24 mouse cellular contexts compared by ENCODE assay signal in genomic region chr5:38537845-38538244, GRCm38 (mm10). TPM values are rescaled to one million over a fixed set of nuclear protein-coding genes. Genes with fewer than 3 reads are reported as not detected.
DNase-seq lines count a peak whose midpoint lies in the region; ATAC-seq and TF ChIP-seq lines count a peak whose summit lies in the region.
"Had no signal": no experiment of that assay in that cellular context is flagged by ENCODE, and none has a peak within 500 bp of the region (broad histone marks: within the 10 kb centered on the region; RNA-seq: fewer than 3 reads in every experiment).

No protein-coding gene starts in this region.

- DNase-seq in hindbrain, embryonic 14.5 days (ENCODE audit: low spot score): peak; percentile 54
- DNase-seq in midbrain, postnatal 0 days (ENCODE audit: low spot score): peak; percentile 73
- DNase-seq in hindbrain, postnatal 0 days (ENCODE audit: low spot score): peak; percentile 65
- DNase-seq in thymus, postnatal 10 days (ENCODE audit: low spot score in 2 of 2): no peak
- DNase-seq: adrenal gland, postnatal 14 days; cerebellum, adult 8-10 months; cerebellum, postnatal 36 days; gastrocnemius, postnatal 10 days; heart, postnatal 14 days; kidney, adult 9 months; kidney, postnatal 10 days; layer of hippocampus, adult 9-11 months; thymus, adult 2 months; thymus, postnatal 4 days had no signal

- no peaks in the 10 kb centered on the region for H3K27me3 ChIP-seq in forebrain, embryonic 15.5 days
- H3K27me3 ChIP-seq in forebrain, embryonic 12.5 days: no peaks in the 10 kb centered on the region
- no peaks in the 10 kb centered on the region for H3K27me3 ChIP-seq in hindbrain, embryonic 14.5 days (ENCODE audit: control insufficient read depth, insufficient read depth, low read length)
- no peaks in the 10 kb centered on the region for H3K27me3 ChIP-seq in hindbrain, embryonic 12.5 days
- no peaks in the 10 kb centered on the region for H3K27me3 ChIP-seq in midbrain, postnatal 0 days (ENCODE audit: insufficient read depth, low read length)
- no peaks in the 10 kb centered on the region for H3K27me3 ChIP-seq in midbrain, embryonic 13.5 days
- no peaks in the 10 kb centered on the region for H3K27me3 ChIP-seq in hindbrain, postnatal 0 days (ENCODE audit: insufficient read depth, low read length)
- H3K27me3 ChIP-seq: limb, embryonic 12.5 days; liver, embryonic 15.5 days; lung, embryonic 15.5 days; Patski had no signal

- H3K4me1 ChIP-seq in forebrain, embryonic 15.5 days: no peaks in the 10 kb centered on the region
- no peaks in the 10 kb centered on the region for H3K4me1 ChIP-seq in forebrain, embryonic 12.5 days
- H3K4me1 ChIP-seq in hindbrain, embryonic 14.5 days (replicated peaks; ENCODE audit: control insufficient read depth, insufficient read depth, low read length): no peaks in the 10 kb centered on the region
- no peaks in the 10 kb centered on the region for H3K4me1 ChIP-seq in hindbrain, embryonic 12.5 days
- H3K4me1 ChIP-seq in midbrain, postnatal 0 days (ENCODE audit: insufficient read depth, low read length): no peaks in the 10 kb centered on the region
- H3K4me1 ChIP-seq in midbrain, embryonic 13.5 days (replicated peaks): no peaks in the 10 kb centered on the region
- H3K4me1 ChIP-seq in hindbrain, postnatal 0 days (ENCODE audit: insufficient read depth, low read length): no peaks in the 10 kb centered on the region; the same call in 1 of the 2 replicates
- H3K4me1 ChIP-seq: limb, embryonic 12.5 days; liver, embryonic 15.5 days; lung, embryonic 15.5 days had no signal

- H3K9ac ChIP-seq in forebrain, embryonic 15.5 days (replicated peaks): no peak overlapping the region
- H3K9ac ChIP-seq in forebrain, embryonic 12.5 days: no peak overlapping the region
- H3K9ac ChIP-seq in hindbrain, embryonic 14.5 days: no peak overlapping the region
- H3K9ac ChIP-seq in hindbrain, embryonic 12.5 days: no peak overlapping the region
- no peak overlapping the region for H3K9ac ChIP-seq in midbrain, postnatal 0 days (replicated peaks; ENCODE audit: low read length, poor library complexity, severe bottlenecking)
- H3K9ac ChIP-seq in midbrain, embryonic 13.5 days (replicated peaks): no peak overlapping the region
- H3K9ac ChIP-seq in hindbrain, postnatal 0 days (replicated peaks; ENCODE audit: low read length): no peak overlapping the region
- H3K9ac ChIP-seq: limb, embryonic 12.5 days; liver, embryonic 15.5 days; lung, embryonic 15.5 days had no signal

- WGBS in forebrain, embryonic 15.5 days: 77% methylated on average over 4 of the region's 4 CpGs
- WGBS in forebrain, embryonic 12.5 days: 96% methylated on average over 4 of the region's 4 CpGs
- 86% methylated on average over 4 of the region's 4 CpGs for WGBS in hindbrain, embryonic 14.5 days
- WGBS in hindbrain, embryonic 12.5 days: 94% methylated on average over 4 of the region's 4 CpGs
- WGBS in midbrain, postnatal 0 days: 76% methylated on average over 4 of the region's 4 CpGs
- WGBS in midbrain, embryonic 13.5 days: 91% methylated on average over 4 of the region's 4 CpGs
- 60% methylated on average over 4 of the region's 4 CpGs for WGBS in hindbrain, postnatal 0 days

- H3K27ac ChIP-seq in forebrain, embryonic 15.5 days (replicated peaks): 0 out of 2 replicates have a peak overlapping the region, but pooled peaks have one; percentile 0
- no peak overlapping the region for H3K27ac ChIP-seq in forebrain, embryonic 12.5 days
- H3K27ac ChIP-seq in hindbrain, embryonic 14.5 days: peak overlapping the region; percentile 26; the same call in 1 of the 2 replicates
- no peak overlapping the region for H3K27ac ChIP-seq in hindbrain, embryonic 12.5 days
- no peak overlapping the region for H3K27ac ChIP-seq in midbrain, postnatal 0 days (ENCODE audit: low read depth, low read length)
- H3K27ac ChIP-seq in midbrain, embryonic 13.5 days: no peak overlapping the region
- H3K27ac ChIP-seq in hindbrain, postnatal 0 days: peak overlapping the region; percentile 58; the same call in 1 of the 2 replicates
- H3K27ac ChIP-seq: limb, embryonic 12.5 days; liver, embryonic 15.5 days; lung, embryonic 15.5 days had no signal

- no peak for ATAC-seq in forebrain, embryonic 15.5 days (replicated peaks)
- no peak for ATAC-seq in forebrain, embryonic 12.5 days (ENCODE audit: low FRiP score)
- no peak for ATAC-seq in hindbrain, embryonic 14.5 days (ENCODE audit: low FRiP score)
- no peak for ATAC-seq in hindbrain, embryonic 12.5 days (ENCODE audit: low FRiP score)
- 0 out of 2 replicates have a peak, but pooled peaks have one; percentile 38 for ATAC-seq in midbrain, postnatal 0 days (ENCODE audit: low FRiP score)
- no peak for ATAC-seq in midbrain, embryonic 13.5 days
- ATAC-seq in hindbrain, postnatal 0 days: no peak
- ATAC-seq: intestine, embryonic 16.5 days; Patski had no signal

- no peak overlapping the region for H3K4me2 ChIP-seq in forebrain, embryonic 15.5 days (replicated peaks)
- no peak overlapping the region for H3K4me2 ChIP-seq in forebrain, embryonic 12.5 days
- no peak overlapping the region for H3K4me2 ChIP-seq in hindbrain, embryonic 14.5 days (replicated peaks)
- no peak overlapping the region for H3K4me2 ChIP-seq in hindbrain, embryonic 12.5 days (replicated peaks)
- no peak overlapping the region for H3K4me2 ChIP-seq in midbrain, postnatal 0 days (ENCODE audit: low read depth, low read length, poor library complexity, severe bottlenecking)
- no peak overlapping the region for H3K4me2 ChIP-seq in midbrain, embryonic 13.5 days (replicated peaks)
- H3K4me2 ChIP-seq in hindbrain, postnatal 0 days (ENCODE audit: low read depth, low read length): no peak overlapping the region
- H3K4me2 ChIP-seq: limb, embryonic 12.5 days; liver, embryonic 15.5 days; lung, embryonic 15.5 days; midbrain, embryonic 11.5 days had no signal

- no peaks in the 10 kb centered on the region for H3K9me3 ChIP-seq in forebrain, embryonic 15.5 days
- H3K9me3 ChIP-seq in forebrain, embryonic 12.5 days: no peaks in the 10 kb centered on the region
- no peaks in the 10 kb centered on the region for H3K9me3 ChIP-seq in hindbrain, embryonic 14.5 days (ENCODE audit: control insufficient read depth, low read length)
- H3K9me3 ChIP-seq in hindbrain, embryonic 12.5 days (replicated peaks): no peaks in the 10 kb centered on the region
- no peaks in the 10 kb centered on the region for H3K9me3 ChIP-seq in midbrain, postnatal 0 days (ENCODE audit: low read length)
- H3K9me3 ChIP-seq in midbrain, embryonic 13.5 days: no peaks in the 10 kb centered on the region
- H3K9me3 ChIP-seq in hindbrain, postnatal 0 days (ENCODE audit: low read length): no peaks in the 10 kb centered on the region
- H3K9me3 ChIP-seq: limb, embryonic 12.5 days; liver, embryonic 15.5 days; lung, embryonic 15.5 days had no signal

- peaks cover 86% of the 10 kb centered on the region for H3K36me3 ChIP-seq in forebrain, embryonic 15.5 days
- peaks cover 93% of the 10 kb centered on the region for H3K36me3 ChIP-seq in forebrain, embryonic 12.5 days (replicated peaks)
- H3K36me3 ChIP-seq in hindbrain, embryonic 14.5 days (replicated peaks; ENCODE audit: control insufficient read depth, insufficient read depth): peaks cover 98% of the 10 kb centered on the region
- H3K36me3 ChIP-seq in hindbrain, embryonic 12.5 days: peaks cover 99% of the 10 kb centered on the region
- peaks cover 82% of the 10 kb centered on the region for H3K36me3 ChIP-seq in midbrain, postnatal 0 days (ENCODE audit: insufficient read depth, low read length)
- H3K36me3 ChIP-seq in midbrain, embryonic 13.5 days: peaks cover 98% of the 10 kb centered on the region
- H3K36me3 ChIP-seq in hindbrain, postnatal 0 days (ENCODE audit: insufficient read depth, low read length): peaks cover 85% of the 10 kb centered on the region

- no peak for TF ChIP-seq CTCF in midbrain, postnatal 0 days (IDR thresholded peaks at IDR 0.05)
- TF ChIP-seq CTCF in hindbrain, postnatal 0 days (IDR thresholded peaks at IDR 0.05; ENCODE audit: low read depth): no peak

- H3K4me3 ChIP-seq in forebrain, embryonic 15.5 days: no peak overlapping the region
- no peak overlapping the region for H3K4me3 ChIP-seq in forebrain, embryonic 12.5 days (replicated peaks)
- H3K4me3 ChIP-seq in hindbrain, embryonic 14.5 days (replicated peaks; ENCODE audit: low read length): no peak overlapping the region
- no peak overlapping the region for H3K4me3 ChIP-seq in hindbrain, embryonic 12.5 days
- no peak overlapping the region for H3K4me3 ChIP-seq in midbrain, postnatal 0 days (ENCODE audit: low read depth, low read length)
- H3K4me3 ChIP-seq in midbrain, embryonic 13.5 days (replicated peaks): no peak overlapping the region
- H3K4me3 ChIP-seq in hindbrain, postnatal 0 days (ENCODE audit: low read length): no peak overlapping the region
- H3K4me3 ChIP-seq: limb, embryonic 12.5 days; liver, embryonic 15.5 days; lung, embryonic 15.5 days had no signal

RNA-seq across cellular contexts. Expression of gene Wdr1, which starts 25.2 kb away (rescaled TPM):
- 162 and 176 TPM in 2 replicates for polyA plus RNA-seq in forebrain, embryonic 15.5 days (2015; fragmentation: Nextera tagmentation; extraction: Ambion mirVana)
- polyA plus RNA-seq in forebrain, embryonic 12.5 days (2016; fragmentation: Nextera tagmentation; extraction: Ambion mirVana): 144 and 153 TPM in 2 replicates
- 183 and 218 TPM in 2 replicates for polyA plus RNA-seq in hindbrain, embryonic 14.5 days (2014; fragmentation: Nextera tagmentation; extraction: Ambion mirVana)
- 160 and 167 TPM in 2 replicates for polyA plus RNA-seq in hindbrain, embryonic 12.5 days (2016; fragmentation: Nextera tagmentation; extraction: Ambion mirVana)
- total RNA-seq in midbrain, postnatal 0 days (2014; rRNA removed): 253 and 266 TPM in 2 replicates
- 203 and 207 TPM in 2 replicates for polyA plus RNA-seq in midbrain, postnatal 0 days (2015; fragmentation: Nextera tagmentation; extraction: Ambion mirVana)
- polyA plus RNA-seq in midbrain, embryonic 13.5 days (2015; fragmentation: Nextera tagmentation; extraction: Ambion mirVana): 143 and 150 TPM in 2 replicates
- total RNA-seq in hindbrain, postnatal 0 days (2014; rRNA removed): 245 and 258 TPM in 2 replicates
- polyA plus RNA-seq in hindbrain, postnatal 0 days (2015; fragmentation: Nextera tagmentation; extraction: Ambion mirVana): 174 TPM in 2 replicates

RNA-seq across cellular contexts. Expression of gene Slc2a9, which starts 34.9 kb away (rescaled TPM):
- polyA plus RNA-seq in forebrain, embryonic 15.5 days (2015; fragmentation: Nextera tagmentation; extraction: Ambion mirVana): 0.15 and 0.49 TPM in 2 replicates
- 0.14 and 0.29 TPM in 2 replicates for polyA plus RNA-seq in forebrain, embryonic 12.5 days (2016; fragmentation: Nextera tagmentation; extraction: Ambion mirVana)
- 0.14 and 0.27 TPM in 2 replicates for polyA plus RNA-seq in hindbrain, embryonic 14.5 days (2014; fragmentation: Nextera tagmentation; extraction: Ambion mirVana)
- polyA plus RNA-seq in hindbrain, embryonic 12.5 days (2016; fragmentation: Nextera tagmentation; extraction: Ambion mirVana): 0.15 and 0.61 TPM in 2 replicates
- 1.3 and 3.4 TPM in 2 replicates for total RNA-seq in midbrain, postnatal 0 days (2014; rRNA removed)
- polyA plus RNA-seq in midbrain, postnatal 0 days (2015; fragmentation: Nextera tagmentation; extraction: Ambion mirVana): 0.44 and 0.93 TPM in 2 replicates
- polyA plus RNA-seq in midbrain, embryonic 13.5 days (2015; fragmentation: Nextera tagmentation; extraction: Ambion mirVana): 0.11 and 0.43 TPM in 2 replicates
- 0.86 and 1.7 TPM in 2 replicates for total RNA-seq in hindbrain, postnatal 0 days (2014; rRNA removed)
- polyA plus RNA-seq in hindbrain, postnatal 0 days (2015; fragmentation: Nextera tagmentation; extraction: Ambion mirVana): 0.52 and 1.0 TPM in 2 replicates

Comparison
In these comparisons a context has a peak if more than half of its experiments do, and no peak if none do; other contexts are left out.
1. H3K27ac ChIP-seq: peak in forebrain, embryonic 15.5 days (single experiment), hindbrain, embryonic 14.5 days (single experiment) and hindbrain, postnatal 0 days (single experiment); none in forebrain, embryonic 12.5 days (single experiment), hindbrain, embryonic 12.5 days (single experiment), midbrain, postnatal 0 days (single experiment) and midbrain, embryonic 13.5 days (single experiment).
2. DNase-seq: peak in hindbrain, embryonic 14.5 days (single experiment), midbrain, postnatal 0 days (single experiment) and hindbrain, postnatal 0 days (single experiment); none in thymus, postnatal 10 days (0 of 2).